Mouse (Mus musculus): Measurements from ENCODE around the gene Cldn5.

- TF ChIP-seq CTCF (IDR thresholded peaks at IDR 0.05; ENCODE audit: borderline replicate concordance, insufficient read depth, low read length) (no peak), POLR2A (IDR thresholded peaks at IDR 0.05; ENCODE audit: low read depth, low read length) (no peak)
These were observed 10.0 kb downstream of the Cldn5 start for GRCm38 (mm10) chr16:18786652-18787051.
